Mouse (Mus musculus) adrenal gland (tissue): Measurements from ENCODE around the gene Tst.

ENCODE experiments used
- intact Hi-C: fragments of 180-260 bp; cut with DNase I; formaldehyde crosslinking; loops from one replicate; pipeline ENCODE4 v1.15.1; 2025

The Tst gene

DNA sequence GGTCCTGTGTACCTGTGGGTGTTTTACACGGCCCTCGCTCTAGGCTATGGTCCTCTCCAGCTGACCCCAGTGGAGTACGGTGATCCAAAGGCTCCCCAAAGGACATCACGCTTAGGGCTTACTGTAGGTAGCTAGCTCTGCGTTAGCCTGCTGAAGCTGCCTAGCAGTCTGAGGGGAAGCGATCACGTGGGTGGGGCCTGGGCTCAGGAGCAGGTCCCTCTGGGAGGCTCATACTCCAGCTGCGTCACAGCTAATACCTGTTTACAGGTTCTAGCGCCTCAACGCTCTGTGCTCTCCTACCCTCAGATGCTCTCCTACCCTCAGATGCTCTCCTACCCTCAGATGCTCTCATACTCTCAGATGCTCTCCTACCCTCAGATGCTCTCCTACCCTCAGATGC, 25.2 kb upstream of the Tst start:
- intact Hi-C loops = no loop called here

DNA sequence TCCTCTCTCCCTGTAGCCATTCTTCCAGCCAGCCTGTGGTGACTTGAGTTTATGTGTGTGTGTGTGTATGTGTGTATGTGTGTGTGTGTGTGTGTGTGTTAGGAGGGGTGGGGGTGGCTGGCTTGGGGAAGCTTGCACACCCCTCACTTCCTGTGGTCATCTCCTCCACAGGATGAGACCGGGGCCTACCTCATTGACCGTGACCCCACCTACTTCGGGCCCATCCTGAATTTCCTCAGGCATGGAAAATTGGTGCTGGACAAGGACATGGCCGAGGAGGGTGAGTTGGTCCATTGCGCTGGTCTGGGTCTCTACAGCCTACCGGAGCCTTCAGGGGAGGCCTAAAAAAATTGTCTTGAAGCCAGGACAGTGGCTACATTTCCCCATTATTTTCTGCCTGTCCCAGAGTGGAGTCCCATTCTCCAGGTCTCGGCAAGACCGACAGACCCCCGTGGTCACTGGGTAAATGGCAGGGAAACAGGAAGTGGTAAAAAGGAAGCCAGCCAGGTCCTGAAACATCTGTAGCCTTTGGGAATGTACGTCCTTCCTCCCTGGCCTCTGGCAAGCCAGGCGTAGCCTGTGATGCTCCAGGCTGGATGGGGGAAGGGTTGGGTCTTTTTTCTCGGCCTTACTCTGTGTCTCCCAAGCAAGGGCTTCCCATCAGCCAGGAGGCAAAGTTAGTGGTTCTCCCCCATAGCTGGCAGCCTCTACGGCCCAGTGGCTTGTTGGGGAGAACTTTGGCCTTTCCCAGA, 24.3 kb upstream of the Tst start:
- intact Hi-C loops = no loop called here

DNA sequence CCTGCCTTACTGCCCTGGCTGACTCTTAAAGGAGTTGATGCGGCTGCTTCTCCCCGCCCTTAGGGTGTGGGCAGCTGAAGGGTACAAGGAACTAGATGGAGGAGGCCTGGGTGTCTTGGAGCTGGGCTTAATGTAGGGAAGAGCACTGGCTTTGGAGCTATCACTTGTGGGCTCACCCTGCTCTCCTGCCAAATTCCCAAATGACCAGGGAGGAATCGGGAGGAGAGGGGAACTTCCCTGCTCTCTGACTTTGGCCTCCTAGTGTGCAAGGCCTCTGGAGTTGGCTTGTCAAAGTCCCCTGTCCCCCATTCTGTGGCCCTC, 23.4 kb upstream of the Tst start:
- intact Hi-C loops = no loop called here

DNA sequence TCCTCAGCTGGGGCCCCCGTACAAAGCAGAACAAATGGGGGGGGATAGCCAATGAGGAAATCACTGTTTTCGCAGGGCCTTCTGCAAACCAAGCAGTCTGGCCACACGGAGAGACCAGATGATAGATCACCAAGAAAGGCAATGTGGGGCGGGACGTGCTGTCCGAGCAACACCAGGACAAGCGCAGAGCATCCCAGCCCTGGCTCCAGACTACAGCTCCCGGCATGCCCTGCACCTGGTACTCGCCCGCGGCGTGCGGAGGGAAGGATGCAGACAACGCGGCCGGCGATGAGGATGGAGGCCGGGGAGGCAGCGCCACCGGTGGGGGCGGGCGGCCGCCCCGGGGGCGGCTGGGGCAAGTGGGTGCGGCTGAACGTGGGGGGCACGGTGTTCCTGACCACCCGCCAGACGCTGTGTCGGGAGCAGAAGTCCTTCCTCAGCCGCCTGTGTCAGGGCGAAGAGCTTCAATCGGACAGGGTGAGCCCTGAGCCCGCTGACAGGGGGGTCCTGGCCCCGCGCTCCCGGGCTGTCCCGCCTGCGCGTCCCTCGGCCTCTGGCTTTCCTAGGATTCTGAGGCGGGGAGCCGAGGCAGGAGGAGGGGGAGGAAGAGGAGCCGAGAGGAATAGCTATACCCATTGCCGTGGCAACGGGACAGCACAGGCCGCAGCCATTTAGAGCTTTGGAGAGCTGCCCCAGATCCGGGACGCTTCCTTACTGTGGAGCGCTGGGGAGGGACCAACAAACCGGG, 22.9 kb upstream of the Tst start, which contains the start of gene Kctd17:
Gene Kctd17, plus strand, starts transcription at position 174 of the 748 bp plus-strand sequence.
- intact Hi-C loops = no loop called here

DNA sequence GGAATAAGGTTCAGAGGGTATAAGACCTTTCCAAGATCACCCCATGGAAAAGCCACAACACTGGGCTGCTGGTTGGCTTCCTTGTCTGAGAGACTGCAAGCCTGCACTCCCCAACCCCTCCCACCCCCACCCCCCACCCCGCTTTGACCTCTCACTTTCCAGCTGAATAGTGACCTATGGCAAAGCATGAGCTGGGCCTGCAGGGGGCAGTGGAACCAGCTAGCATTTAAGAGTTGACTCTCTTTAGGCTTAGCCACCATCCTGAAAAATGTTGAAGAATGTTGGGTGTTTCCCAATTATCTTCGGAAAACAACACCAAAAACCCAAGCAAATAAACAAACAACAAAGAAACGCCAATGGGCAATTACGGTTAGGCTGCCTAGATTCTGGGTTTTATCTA, 19.5 kb upstream of the Tst start:
- intact Hi-C loops = no loop called here

DNA sequence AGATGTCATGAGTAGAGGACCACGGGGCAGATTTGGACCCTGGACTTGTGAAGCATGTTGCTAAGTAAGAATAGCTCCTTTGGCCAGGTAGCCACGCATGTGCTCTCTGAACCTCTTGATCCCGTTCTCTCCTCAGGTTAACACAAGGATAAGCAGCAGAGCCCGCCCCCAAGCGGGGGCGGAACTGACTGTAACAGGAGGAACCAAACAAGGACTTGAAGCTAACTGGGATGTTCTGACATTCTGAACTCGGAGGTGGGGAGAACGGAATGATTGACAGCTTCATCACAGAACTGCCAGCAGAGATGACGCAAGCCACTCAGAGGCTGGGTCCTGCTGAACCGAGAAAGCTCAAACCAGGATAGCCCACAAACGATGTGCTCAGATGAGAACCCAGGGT, 18.8 kb upstream of the Tst start:
- intact Hi-C loops = loop anchor here (5.0 kb wide), 1 partner anchor 177 kb away; no protein-coding TSS in a partner anchor

DNA sequence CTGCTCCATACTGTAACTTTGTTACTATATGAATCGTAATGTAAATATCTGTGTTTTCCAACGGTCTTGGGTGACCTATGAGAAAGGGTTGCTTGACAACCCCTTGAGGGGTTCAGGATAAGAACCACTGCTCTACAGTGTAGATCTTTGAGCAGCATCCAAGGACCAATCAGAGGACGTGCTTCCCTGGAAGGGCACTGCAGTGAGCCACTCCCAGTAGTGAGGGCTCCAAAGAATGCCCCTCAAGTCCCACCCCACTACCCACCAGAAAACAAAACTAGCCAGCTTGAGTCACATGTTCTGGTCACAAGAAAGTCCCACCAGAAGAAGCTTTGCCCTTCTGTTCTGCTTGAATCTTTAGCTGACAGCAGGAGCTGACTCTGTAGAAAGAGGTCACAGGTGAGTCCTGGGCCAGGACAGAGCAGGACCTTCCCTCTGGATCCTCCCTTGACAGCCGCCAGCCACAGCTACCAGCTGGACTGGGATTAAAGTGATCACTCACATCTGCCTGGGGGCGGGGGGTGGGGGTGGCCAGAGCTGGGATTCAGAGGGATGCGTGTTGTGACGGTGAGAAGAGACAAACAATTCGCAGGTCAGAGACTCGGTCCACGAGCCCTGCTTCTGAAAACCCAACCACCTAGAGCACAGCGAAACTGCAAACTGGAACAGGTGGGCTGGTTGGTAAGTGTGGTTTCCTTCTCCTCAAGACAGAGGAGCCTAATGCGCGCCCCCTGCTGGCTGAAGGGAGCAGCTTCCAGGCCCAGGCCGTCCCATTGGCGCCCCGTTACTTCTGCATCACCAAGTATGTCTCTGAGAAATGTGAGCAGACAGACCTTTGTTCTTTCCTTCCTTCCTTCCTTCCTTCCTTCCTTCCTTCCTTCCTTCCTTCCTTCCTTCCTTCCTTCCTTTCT, 16.6 kb upstream of the Tst start:
- intact Hi-C loops = loop anchor here (2.0 to 5.0 kb wide), 2 partner anchors 68 to 175 kb away; no protein-coding TSS in a partner anchor

DNA sequence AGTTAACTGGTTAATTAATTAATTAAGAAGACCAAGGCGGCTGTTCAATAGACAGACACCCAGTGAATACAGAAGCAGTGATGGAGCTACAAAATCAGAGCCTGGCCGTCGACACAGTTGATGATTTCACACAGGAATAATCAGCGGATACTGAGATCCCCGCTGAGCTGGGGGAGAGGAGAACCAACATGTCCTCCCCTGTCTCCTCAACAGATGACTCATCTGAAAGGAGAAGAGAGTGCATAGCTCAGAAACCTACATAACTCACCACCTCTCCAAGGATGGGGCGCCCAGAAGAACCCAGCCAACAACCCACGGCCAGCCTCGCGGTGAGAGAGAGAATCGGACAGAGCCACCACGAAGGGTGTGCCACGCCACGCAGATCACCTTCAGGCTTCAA, 14.7 kb upstream of the Tst start:
- intact Hi-C loops = loop anchor here (5.0 kb wide), 1 partner anchor 173 kb away; no protein-coding TSS in a partner anchor

DNA sequence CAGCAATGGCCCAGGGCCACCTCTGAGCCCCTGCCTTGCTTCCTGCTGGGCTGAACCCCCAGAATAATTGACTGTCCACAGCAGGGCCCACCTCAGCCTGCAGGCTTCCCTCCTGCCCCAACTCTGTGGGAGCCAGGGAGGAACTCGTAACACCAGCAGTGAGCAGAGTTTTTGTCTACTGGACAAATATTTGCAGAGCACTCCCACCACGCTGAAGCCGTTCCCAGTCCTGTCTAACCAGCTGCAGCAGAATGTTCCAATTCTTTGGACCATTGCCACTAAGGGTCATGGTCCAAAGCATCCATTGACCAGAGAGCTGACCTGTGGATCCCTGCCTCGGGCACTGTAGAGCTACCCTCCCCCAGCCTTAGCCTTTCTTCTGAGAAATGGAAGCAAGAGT, 11.2 kb upstream of the Tst start:
- intact Hi-C loops = no loop called here

DNA sequence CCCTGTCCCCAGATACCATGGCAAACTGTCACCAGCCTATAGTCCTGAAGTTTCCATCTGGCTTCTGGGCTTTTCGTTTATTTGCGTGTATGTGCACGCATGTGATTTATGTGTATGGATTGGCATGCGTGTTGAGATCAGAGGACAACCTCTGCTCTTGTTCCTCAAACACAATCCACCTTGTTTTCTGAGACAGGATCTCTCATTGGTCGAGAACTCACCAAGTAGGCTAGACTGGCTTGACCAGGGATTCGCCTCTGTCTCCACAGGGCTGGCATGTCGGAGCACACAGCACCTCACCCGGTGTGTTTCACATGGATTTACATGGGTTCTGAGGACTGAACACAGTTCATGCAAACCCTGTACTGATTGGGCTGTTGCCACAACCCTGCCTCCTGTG, 8.4 kb upstream of the Tst start:
- intact Hi-C loops = no loop called here

DNA sequence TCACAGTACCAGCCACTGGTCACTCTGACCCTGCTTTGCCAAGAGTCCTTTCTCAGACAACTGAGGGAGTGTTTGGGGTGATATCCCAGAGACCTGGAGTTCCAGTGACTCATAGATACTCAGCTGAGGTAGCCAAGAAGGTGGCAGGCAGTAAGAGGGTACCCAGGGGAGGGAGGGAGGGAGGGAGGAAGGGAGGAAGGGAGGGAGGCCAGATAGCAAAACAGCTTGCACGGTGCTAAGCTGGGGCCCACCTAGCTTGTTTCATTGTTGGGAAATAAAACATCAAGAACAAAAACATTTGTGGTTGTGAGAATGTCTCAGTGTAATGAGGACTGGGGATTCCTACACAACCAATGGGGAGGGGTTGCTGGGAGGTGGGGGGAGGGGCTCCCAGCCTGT, 8.0 kb upstream of the Tst start:
- intact Hi-C loops = no loop called here

DNA sequence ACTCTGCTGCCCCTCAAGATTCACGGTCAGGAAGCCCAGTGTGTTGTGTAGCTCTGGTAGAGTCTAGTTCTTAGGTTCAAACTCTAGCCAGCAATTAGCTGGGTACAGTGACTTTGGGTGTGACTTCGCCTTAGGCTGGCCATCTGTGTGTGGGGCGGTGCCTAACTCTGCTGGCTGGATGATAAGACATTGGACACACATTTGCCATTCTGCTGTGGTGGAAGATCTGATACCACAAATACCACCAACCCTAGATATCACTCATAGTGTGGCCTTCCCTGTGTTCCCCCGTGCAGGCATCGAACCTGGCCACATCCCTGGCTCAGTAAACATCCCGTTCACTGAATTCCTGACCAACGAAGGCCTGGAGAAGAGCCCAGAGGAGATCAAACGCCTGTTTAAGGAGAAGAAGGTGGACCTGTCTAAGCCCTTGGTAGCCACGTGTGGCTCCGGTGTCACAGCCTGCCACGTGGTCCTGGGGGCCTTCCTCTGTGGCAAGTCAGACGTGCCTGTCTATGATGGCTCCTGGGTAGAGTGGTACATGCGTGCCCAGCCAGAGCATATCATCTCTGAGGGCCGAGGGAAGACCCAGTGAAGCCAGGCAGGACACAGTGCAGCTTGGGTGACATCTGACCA, 7.5 kb upstream of the Tst start:
- intact Hi-C loops = no loop called here

DNA sequence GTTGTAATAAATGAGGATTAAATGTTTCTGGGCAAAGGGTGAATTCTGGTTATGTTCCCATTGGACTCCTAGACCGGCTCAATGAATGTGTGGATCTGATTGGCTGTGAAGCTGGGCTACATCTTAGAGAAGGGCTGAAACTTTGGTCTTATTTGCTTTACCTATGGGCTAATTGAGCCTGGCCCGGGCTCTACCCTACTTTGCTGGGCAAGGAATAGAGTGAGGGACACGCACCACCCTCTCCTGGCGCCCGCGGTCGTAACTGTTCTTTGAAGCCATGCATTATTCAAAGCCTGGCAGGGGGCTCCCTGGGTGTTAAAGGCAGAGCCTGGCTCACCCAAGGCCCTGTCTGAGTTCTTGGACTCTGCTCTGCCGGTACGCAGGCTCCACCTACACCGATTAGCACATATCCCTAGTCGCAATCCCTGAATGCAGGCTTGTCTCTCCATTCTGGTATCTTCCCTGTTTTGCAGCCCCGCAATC, 3.9 kb upstream of the Tst start:
- intact Hi-C loops = no loop called here

DNA sequence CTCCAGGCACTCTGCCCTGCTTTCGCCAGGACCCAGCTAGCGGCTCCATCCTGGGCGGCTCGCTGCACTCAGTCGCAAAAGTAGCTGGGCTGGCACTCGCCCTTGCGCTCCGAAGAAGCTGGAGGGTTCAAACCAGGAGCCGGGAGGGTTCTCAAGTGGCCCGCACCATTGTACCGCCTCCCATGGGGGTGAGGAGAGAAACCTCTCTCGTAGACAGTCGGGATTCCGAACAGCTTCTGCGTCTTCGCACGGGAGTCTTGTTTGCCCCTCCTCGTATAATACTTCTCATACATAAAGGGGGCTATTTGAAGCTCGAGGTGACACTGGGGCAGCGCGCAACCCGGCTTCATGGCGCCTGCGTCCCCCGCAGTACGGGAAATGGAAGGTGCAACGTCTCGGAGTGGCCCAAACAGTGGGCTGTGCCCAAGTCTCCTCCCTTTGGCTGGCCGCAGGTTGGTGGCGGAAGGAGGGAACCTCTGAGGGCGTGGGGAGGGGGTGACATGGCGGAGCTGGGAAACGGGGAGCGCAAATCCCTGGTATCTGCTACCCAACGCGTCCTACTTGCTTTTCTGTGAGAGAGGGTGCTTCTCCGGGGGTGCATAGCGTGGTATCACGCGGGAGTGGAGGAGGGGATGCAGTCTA, 707 bp upstream of the Tst start, which contains the start of gene Mpst:
Gene Mpst, plus strand, starts transcription at position 124 of the 642 bp plus-strand sequence.
- intact Hi-C loops = no loop called here

DNA sequence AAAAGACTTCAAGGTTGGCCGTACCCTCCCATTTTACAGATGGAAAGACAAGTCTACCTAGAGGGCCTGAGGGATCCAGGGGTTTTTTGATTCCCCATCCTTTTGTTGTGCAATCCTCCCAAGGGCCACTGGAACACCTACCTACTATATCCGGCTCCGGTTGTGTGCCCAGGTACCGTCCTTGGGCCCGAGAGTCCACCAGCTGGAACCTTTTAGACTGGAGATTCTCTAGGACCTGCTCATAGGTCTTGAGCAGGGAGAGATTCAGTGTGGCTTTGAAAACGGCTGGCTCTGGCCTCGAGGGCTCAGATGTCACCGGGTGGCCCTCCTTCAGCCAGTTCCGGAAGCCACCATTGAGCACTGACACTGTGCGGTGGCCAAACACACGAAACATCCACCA, 609 bp downstream of the Tst start:
- intact Hi-C loops = no loop called here

DNA sequence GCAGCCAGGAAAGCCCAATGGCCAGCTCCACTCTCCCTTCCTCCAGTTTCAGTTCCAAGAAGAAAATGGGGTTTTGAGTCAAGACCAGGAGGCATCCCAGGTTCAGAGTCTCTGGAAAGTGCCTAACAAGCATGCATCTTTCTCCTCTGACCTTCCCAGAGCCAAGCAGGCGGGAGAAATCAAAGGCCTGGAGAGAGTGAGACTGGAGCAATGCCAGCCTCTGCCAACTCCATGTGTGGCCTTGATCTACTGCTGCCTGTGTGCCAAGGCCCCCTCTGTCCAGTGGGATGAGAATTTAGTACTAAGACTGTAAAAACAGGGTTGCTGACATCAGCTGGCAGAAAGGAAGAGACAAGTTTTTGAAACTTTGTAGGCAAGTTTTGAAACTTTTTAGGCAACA, 1.8 kb downstream of the Tst start:
- intact Hi-C loops = no loop called here

DNA sequence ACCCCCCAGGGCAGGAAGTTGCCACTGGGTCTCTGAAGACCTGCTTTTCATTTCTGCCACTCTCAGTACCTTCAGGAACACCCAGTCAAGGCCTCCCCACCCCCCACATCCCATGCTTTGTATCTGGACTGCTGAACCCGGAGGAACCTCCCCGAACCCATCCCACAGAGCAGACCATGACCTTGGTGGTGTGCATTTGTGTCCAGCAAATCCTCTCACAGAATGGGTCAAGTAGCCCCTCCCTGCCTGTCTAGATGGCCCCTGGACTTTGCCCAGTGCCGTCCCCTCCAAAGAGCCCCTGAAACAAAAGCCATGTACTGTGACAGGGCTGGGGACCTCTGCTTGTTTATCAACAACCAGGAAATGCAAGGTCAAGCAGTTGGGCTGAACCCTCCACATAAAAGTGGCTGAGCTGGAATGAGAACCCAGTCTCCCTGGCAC, 2.4 kb downstream of the Tst start:
- intact Hi-C loops = no loop called here

DNA sequence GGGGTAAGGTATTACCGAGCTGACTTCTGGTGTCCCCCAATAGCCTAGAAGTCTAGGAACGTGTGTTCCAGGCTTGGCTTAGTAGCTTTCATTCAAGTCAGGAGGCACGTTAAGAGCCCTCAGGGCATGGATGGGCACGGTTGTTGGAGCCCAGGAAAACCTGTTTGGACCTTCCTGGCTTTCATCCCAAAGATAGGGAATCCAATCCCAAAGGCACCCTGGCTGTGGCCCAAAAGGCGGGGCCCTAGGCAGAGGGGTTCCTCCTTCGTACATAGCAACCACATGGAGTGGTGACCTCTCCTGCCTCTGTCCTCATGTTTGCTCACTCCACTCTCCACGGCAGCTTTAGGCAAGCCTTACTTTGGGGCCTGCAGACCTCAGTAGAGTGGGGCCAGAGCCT, 3.3 kb downstream of the Tst start:
- intact Hi-C loops = no loop called here

DNA sequence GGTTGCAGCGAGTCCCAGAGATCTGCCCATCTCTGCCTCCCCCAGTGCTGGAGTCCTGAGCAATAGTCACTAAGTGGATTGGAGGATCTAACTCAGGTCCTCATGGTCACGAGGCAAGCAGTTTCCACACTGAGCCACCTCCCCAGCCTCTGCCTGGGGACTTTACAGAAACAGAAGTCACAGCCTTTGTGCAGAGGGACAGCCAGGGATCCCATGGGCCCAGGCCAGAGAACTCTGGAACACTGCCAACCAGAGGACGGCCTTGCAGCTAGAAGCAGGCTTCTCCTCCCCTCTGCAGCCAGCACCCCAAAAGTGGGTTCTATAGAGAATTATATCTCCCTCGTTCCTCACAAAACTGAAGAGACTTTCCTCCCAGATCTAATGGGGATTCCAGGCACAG, 3.8 kb downstream of the Tst start:
- intact Hi-C loops = no loop called here

DNA sequence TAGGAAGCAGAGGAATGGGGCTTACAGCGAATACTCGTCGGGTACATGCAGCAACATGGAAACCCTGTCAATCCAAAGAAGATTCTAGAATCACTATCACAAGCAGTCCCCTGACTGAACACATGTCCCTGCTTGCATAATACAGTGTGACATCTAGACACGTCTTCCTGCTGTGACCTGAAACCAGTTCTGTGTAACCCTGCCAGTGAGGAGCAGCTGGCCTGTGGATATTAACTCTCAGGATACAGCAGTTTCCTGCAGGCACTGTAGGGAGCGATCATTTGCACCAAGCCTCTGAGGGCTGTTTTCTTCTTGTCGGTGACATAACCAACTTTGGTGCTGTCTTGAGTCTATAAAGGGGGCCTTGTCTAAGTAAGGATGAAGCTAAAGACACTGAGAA, 4.4 kb downstream of the Tst start:
- intact Hi-C loops = no loop called here
